Mouse (Mus musculus): ENCODE data around the gene Sox4. TPM values are rescaled to one million over a fixed set of nuclear protein-coding genes. Genes with fewer than 3 reads are reported as not detected.

The Sox4 gene
- total RNA-seq (2021), result 10 to 100 TPM; 47.8 to 50.1 TPM
- long read RNA-seq, experiment 1, full-length matches to known transcripts, result 86 of 87 reads
- long read RNA-seq, experiment 1, partial matches to known transcripts, result 0 of 87 reads
- long read RNA-seq, experiment 1, other reads (novel, unspliced or antisense), result 1 of 87 reads
- long read RNA-seq, experiment 2, full-length matches to known transcripts, result 89 of 94 reads
- long read RNA-seq, experiment 2, partial matches to known transcripts, result 2 of 94 reads
- long read RNA-seq, experiment 2, other reads (novel, unspliced or antisense), result 3 of 94 reads

DNA sequence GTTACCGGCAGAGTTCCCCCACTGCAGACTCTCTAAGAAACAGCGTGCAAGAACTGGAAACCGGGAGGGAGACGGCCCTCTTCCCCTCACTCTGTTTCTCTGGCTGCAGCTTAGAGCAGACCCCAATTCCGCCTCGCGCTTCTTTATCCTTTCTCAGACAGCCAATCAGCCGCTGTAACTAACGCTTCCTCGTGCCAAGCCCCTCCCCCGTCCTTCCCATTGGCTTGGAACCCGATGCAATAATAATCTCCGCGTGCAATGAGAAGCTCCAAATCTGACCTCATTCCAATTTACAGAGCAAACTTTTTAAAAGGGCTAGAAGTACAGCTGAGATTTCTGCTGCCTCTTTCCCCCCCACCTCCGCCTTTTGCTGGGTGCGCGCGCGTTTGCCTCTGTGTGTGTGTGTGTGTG is at the start of gene Sox4:
Gene Sox4, minus strand, starts transcription at position 133 of the 411 bp plus-strand sequence.
- DNase-seq (ENCODE audit: low spot score in 2 of 2), result peak; percentile 98 to 99

GRCm38 (mm10) chr13:28991899-28992664 is 38.6 kb upstream of the Sox4 start:
- no peak for DNase-seq (ENCODE audit: low spot score in 2 of 2)

DNA sequence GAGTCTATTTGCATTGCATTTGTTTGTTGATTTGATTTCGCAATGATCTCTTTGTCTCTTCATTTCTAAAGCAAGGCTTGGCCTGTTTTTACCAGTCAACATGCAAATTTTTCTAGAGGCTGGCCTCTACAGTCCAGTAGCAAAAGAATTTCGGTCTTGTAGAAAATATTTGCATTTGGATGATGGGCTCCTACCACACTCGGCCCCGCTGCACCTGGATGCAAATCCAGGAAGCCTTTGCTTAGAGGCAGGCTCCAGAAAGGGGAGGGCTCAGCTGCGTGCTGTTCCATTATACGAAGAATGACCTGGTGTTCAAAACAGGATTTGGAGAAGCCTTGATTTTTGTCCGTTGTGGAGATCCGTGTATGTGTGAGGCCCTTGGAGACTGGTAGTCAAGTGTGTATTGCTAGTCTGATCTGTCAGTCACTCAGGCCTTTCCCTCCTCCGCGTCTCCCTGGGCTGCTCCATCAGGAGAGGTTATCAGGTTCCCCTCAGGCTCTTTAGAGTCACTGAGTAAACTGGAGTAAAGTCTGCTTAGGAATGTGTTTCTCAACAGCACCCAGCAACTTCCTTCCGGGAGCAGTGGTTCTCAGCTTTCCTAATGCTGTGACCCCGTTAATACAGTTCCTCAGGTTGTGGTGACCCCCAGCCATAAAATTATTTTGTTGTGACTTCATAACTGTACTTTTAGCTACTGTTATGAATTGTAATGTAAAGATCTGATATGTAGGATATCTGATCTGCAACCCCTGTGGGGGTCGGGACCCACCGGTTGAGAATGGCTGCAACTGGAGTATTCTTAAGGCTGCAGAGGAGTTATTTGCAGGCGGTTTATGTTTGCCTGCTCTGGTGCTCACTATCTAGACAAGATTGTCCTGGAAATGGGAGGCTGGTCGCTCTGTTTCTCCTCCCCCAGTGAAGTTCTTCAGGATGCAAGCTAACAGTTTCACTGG is 35.5 kb upstream of the Sox4 start:
- no peak for DNase-seq (ENCODE audit: low spot score in 2 of 2)

DNA sequence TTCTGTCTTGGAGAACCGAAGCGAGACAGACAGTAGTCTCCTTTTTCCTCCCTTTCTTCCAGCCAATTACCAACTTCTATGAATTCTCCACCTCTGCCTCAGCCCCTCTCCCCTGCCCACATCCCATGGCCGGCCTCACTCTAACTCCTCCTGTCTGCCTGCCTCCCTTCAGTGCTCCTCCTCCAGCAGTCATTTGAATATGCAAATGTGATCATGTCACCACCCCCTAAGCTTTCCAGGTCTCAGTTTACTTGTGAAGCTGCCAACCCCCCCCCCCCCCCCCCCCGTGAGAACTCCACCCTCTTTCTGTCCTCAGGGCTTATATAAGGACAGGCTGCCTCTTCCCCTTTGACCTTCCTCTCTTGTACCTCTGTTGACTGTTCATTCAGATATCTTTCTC is 27.2 kb upstream of the Sox4 start:
- DNase-seq (ENCODE audit: low spot score in 2 of 2), result no peak

DNA sequence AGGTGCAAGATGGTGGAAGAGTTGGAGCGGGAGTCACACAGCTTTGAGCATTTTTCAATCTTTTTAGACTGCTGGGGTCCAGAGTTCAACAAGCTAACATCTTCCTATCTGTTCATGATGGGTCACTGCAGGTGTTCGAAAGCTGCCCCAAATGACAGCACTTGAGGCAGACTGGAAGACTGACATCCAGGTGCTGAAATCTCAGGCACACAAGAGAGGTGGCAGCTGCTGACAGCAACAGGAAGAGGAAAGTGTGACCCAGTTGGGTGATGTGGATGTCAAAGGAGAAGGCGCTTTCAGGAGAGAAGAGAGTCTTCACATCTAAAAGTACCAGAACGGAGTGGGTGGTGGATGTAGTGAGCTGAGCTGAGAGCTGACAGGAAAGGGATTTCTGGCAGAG is 21.5 kb upstream of the Sox4 start:
- no peak for DNase-seq (ENCODE audit: low spot score in 2 of 2)

DNA sequence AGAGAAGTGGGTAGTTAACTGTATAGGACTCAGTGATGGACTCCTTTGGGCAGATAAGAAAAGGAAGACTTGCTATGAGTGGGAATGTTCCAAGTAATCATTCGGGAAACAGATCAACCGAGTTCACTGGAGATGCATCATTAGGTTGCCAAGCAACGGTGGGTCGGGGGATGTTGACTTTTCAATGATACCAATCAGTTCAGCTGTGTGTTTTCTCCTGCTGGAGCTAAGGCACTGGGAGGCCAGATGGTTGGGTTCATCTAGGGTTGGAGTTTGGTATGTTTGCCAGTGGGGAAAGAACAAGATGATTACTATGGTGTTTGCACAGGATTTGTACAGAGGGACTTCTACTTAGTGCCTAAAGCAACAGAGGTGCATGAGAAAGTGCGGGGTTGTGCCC is 21.1 kb upstream of the Sox4 start:
- peak; percentile 51 to 80 for DNase-seq (ENCODE audit: low spot score in 2 of 2)

DNA sequence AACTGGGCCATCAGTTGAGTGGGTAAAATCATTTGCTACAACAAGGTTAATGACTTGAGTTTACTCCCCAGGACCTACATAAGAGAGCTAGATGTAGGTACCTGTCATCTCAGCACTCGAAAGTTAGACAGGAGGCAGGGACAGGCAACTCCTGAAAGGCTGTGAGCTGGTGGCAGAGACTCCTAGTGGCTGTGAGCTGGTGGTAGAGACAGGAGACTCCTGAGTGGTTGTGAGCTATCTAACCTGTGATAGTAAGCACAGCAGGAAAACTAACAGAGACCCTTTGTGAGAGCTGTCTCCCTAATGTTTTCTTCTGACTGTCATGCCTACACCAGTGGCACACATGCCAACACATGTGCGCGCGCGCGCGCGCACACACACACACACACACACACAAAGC is 7.4 kb upstream of the Sox4 start:
- DNase-seq (ENCODE audit: low spot score in 2 of 2), result no peak

DNA sequence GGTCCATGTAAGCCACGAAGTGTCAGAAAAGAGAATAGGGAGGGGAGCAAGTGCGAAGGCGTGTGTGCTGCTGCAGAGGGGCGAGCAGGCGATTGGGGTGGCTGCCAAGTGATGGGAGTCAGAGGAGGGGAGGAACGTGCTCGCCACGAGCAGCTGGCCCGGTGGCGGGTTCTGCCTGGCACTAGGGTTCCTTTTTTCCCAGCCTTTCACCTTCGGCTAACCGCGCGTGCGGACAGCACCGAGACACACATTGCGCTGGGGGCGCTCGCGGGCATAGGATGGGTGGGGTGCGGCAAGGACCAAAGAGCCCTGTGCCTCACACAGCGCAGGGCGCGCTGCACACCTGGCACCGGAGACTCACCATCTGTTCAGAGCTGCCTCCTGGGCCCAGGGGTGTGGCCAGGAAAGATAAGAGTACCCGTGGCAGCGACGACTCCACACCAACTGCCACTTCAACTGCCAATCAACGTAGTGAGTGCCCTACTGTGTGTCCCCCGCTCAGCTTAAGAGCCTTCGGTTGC is 6.0 kb upstream of the Sox4 start:
- peak; percentile 83 to 87 for DNase-seq (ENCODE audit: low spot score in 2 of 2)

DNA sequence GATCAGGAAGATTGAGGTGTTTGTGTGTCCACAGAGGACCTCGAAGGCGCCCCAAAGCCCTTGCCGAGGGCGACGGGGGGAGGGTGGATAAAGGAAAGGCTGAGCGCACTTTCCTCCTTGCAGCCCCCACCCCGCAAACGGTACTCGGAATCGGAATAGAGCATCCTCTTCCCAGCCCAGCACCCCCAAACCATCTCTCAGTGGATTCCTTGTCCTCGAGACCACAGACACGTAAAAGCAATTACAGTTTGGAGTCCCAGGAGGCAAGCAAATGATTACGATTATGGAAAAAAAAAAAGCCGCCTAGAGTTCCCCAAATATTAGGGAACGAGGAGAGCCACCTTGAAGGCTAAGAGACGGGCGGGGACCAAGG is 5.5 kb upstream of the Sox4 start:
- no peak for DNase-seq (ENCODE audit: low spot score in 2 of 2)

- DNase-seq (ENCODE audit: low spot score in 2 of 2), result peak; percentile 71 to 75
Measured at GRCm38 (mm10) chr13:28958211-28959067, 4.9 kb upstream of the Sox4 start.

GRCm38 (mm10) chr13:28957765-28958164 is 4.3 kb upstream of the Sox4 start:
- peak; percentile 96 to 97 for DNase-seq (ENCODE audit: low spot score in 2 of 2)

GRCm38 (mm10) chr13:28952576-28953571 is 639 bp downstream of the Sox4 start:
- peak; percentile 50 to 72 for DNase-seq (ENCODE audit: low spot score in 2 of 2)

- DNase-seq (ENCODE audit: low spot score in 2 of 2), result peak in 1 of 2 experiments; percentile 39
Measured at GRCm38 (mm10) chr13:28951691-28952575, 1.6 kb downstream of the Sox4 start.

DNA sequence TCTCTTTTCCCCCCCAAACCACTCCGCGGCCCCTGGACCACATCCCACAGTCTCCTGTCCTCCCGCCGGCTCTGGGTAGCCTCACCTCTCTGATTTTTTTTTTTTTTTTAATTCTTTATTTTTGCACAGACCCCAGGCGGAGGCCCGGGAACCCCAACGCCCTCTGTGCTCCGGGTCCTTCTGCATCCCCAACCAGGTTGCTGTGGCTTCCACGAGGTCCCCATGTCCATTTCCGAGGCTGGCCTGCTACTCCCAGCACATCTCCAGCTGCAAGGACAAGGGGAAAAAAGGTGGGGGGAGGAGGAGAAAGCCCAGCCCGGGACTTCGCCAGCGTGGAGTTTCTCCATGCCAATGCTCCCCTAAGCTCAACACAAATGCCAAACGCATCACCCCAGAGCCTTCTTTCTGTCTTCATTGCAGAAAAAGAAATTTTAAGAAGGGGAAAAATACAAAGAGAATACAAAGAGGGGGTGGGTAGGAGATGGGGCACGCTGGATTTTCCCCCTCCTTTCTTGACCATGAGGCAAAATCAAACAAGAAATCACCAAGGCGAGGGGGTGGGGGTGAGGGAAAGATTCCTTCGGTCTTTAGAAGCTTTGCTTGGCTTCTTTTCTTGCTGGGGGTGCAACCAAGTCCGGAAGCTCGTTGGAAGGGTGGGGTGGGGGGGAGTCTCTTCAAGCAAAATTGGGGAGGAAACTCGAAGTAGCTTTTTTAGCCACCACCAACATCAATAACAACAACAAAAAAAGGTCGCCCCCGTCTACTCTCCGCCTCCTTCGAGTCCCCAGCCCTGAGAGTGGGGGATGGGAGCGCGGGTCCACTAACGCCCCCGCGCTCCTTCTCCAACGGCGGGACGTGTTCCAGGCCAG is 2.7 kb downstream of the Sox4 start:
- DNase-seq (ENCODE audit: low spot score in 2 of 2), result peak; percentile 63 to 70

DNA sequence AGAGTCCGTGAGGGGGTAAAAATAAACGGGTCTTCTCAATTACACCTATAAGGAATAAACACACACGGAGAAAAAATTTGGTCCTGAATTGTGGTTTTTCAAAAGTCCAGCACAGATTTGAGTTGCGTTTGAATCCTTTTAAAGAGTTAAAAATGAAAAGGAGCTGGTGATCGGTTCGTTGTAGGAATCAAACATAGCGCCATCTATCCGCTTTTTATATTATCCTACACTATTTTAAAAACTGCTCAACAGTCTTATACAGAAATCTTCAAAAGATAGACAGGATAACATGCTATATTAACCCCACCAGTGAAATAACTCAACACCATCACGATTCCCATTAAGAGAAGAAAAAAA is 3.3 kb downstream of the Sox4 start:
- no peak for DNase-seq (ENCODE audit: low spot score in 2 of 2)

DNA sequence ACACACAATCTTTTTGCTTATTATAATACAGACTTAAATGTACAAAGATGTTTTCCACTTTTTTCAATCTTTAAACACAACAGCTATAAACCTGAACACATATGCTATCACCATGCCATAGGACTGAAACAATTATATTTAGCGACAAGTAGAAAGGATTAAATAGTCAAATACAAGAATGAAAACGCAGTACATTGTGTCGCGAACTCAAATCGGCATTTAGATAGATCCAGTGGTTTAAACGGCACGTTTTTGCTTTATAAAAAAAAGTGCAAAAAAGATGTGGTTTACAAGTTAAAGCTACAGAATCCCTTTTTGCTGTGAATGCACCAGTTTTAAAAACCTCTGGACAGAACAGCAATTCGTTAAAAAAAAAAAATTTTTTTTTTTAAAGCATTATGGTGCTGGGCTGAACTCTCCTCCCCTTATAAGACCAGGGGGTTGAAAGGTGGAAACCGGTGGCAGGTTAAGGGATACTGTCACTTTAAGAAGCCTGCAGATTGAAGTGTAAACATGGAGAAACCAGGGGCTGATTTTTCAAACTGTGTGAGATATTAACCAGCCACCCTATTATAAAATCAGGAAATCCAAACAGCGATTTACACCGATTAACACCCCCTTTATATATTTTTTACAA is 4.1 kb downstream of the Sox4 start:
- no peak for DNase-seq (ENCODE audit: low spot score in 2 of 2)

DNA sequence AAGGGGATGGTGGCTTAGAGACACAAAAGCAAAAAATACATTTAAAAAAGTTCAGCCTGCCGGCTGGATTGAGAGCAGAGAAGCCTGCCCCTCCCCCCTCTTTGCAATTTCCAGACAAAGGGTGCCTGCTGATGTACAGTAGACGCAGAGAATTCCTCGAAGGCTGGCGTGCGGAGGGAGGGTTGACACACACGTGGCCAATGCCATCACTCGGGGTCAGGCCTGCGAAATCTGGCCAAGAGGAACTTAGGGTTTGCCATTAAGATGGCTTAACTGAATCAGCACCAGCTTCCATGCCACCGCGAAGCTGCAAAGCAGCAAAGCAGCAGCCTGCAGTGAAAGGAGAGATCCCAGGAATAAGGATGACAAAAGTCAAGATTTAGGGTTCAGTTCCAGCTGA is 5.0 kb downstream of the Sox4 start:
- peak; percentile 41 to 42 for DNase-seq (ENCODE audit: low spot score in 2 of 2)

Data from layer of hippocampus, postnatal 14 days (tissue).